Mouse (Mus musculus): ENCODE data around the gene Gnl3l.

Gene Gnl3l

DNA sequence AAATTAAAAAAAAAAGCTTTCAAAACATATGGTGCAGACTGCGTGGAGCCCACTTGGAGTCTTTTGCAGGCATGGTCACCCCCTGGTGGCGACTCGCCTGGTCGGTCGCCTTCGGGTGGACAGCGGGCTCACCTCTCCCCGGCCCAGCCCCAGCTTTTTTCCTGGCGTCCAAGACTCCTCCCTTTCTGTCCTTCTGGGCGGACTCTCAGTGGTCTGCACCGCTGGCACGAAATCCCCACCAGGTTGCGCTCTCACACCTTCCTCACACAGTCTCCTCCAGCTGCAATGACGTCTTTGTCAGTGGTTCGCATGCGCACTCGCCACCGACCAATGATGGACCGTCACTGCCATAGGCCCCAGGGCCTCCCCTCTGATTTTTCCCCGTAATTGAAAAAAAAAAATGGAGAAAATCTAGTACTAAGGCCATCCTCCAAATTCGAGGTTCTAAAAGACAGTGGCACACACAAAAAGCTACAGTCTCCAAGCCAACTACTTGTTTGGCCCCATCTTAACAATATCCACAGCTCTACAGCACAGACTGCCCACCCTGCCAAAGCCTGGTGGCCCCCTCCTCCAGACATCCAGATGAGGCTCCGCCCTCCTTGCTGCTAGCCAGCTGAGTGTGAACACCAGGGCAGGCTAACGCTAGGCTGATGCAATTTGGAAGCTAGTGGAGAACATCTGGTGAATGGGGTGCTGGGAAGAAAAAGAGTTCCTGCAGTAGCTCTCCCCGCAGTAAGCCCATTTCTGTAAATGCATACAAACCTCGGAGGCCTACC is 60.4 kb downstream of the Gnl3l start:
- DNase-seq (ENCODE audit: low spot score): peak; percentile 85

DNA sequence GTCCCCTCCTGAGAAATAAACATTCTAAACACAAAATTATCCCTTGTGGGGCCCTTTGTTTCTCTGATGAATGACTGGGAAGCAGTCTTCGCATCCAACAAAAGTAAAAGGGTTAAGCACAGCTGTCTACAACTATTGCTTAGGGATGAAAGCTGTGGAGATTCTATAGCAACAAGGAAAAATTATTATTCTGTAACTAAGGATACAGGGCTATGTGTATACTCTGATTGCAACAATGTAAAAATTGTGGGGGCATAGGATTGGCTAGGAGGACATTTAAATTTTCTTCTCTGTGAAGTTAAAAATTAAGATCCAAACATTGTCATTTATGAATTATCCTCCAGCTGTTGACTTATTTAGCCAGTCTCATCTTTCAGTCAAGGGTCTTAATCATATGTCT is 61.1 kb downstream of the Gnl3l start:
- DNase-seq (ENCODE audit: low spot score): no peak

DNA sequence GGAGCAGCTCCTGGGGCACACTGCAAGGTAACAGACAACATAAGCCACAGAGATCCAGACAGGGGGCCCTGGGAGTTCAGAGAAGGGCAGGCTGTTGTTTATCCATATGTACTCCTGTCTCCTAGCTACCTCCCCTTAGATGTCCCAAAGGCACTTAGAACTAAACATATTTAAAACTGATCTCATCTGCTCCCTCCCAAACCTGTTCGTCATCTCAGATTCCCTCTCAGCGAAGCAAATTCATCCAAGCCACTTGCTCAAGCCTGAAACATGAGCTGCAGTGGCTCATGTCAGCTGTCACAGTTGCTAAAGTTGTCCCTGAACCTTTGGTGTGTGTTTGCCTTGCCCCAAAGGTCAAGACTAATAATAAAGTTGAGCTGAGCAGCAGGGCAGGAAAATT is 61.7 kb downstream of the Gnl3l start:
- no peak for DNase-seq (ENCODE audit: low spot score)

DNA sequence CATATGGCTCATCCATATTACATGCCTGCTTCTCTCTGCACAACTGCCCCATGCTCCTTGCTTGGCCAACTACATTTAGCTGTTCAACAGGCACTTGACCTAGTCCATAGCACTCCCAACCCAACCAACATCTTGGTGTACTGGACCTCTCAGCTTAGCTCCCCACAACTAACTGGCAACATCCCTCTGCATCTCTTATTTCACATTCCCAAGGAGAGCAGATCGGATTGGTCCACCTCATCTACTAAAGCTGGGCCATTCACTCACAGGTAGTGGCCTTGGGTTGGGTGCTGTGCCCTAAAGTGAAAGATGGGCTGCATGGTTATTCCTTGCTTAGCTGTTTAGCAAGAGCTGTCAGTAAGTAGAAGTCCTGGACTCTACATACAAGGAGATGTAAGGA is 62.4 kb downstream of the Gnl3l start:
- no peak for DNase-seq (ENCODE audit: low spot score)

Measured in yolk sac, embryonic 10.5 days (tissue).